Mouse (Mus musculus) hindbrain, embryonic 11.5 days (tissue): ENCODE data around the gene Alg14. TPM values are rescaled to one million over a fixed set of nuclear protein-coding genes. Genes with fewer than 3 reads are reported as not detected.

Source experiments
- ATAC-seq: fragments of 200-750 bp; cut with Nextera tagmentation; 2 replicates; pipeline ENCODE4 v1.8.0; 2017; ENCODE audit warnings: mild to moderate bottlenecking, moderate TSS enrichment, moderate library complexity; ENCODE audit not compliant: low FRiP score
- DNase-seq: peaks from one replicate; pipeline ENCODE4 v3.0.0-alpha.2; 2015; ENCODE audit warnings: low spot score
- H3K27ac ChIP-seq: fragments of 300-500 bp; sonication (generic); 2 replicates; pipeline ENCODE4 v1.5.1; 2014; ENCODE audit warnings: mild to moderate bottlenecking, low read depth, low read length
- H3K27me3 ChIP-seq: fragments of 300-500 bp; sonication (generic); 2 replicates; pipeline ENCODE4 v1.6.1; 2014; ENCODE audit warnings: mild to moderate bottlenecking, low read length, moderate library complexity, mixed read lengths; ENCODE audit not compliant: control insufficient read depth, insufficient read depth
- H3K36me3 ChIP-seq: fragments of 300-500 bp; sonication (generic); 2 replicates; pipeline ENCODE4 v1.6.1; 2014; ENCODE audit warnings: mild to moderate bottlenecking, low read length, moderate library complexity, mixed read lengths; ENCODE audit not compliant: control insufficient read depth, insufficient read depth
- H3K4me1 ChIP-seq: fragments of 300-500 bp; sonication (generic); replicated peaks from 2 replicates; pipeline ENCODE4 v1.6.1; 2014; ENCODE audit warnings: low read length, mixed read lengths; ENCODE audit not compliant: control insufficient read depth, insufficient read depth
- H3K4me2 ChIP-seq: fragments of 300-500 bp; sonication (generic); replicated peaks from 2 replicates; pipeline ENCODE4 v1.6.1; 2014; ENCODE audit warnings: mild to moderate bottlenecking, low read depth, low read length
- H3K4me3 ChIP-seq: fragments of 300-500 bp; sonication (generic); 2 replicates; pipeline ENCODE4 v1.5.1; 2014; ENCODE audit warnings: low read depth, low read length
- H3K9ac ChIP-seq: fragments of 300-500 bp; sonication (generic); 2 replicates; pipeline ENCODE4 v1.6.1; 2014; ENCODE audit warnings: low read depth, low read length
- H3K9me3 ChIP-seq: fragments of 300-500 bp; sonication (generic); 2 replicates; pipeline ENCODE4 v1.6.1; 2016; ENCODE audit warnings: low read length; ENCODE audit not compliant: control insufficient read depth
- WGBS: fragments of 180-500 bp; shearing (Covaris S2); extraction: QIAGEN DNeasy Blood & Tissue Kit; methylation state at CpG from one replicate; pipeline ENCODE4 v1.1.7; 2014; 5-methylcytosine and 5-hydroxymethylcytosine counted together
- polyA plus RNA-seq: library from polyadenylated mRNA; unstranded; fragments of >200 nt; fragmentation: Nextera tagmentation; extraction: Ambion mirVana; gene quantifications from 2 replicates; pipeline ENCODE4 v1.2.1, GENCODE M21; 2014

Alg14 gene
- polyA plus RNA-seq, 1 experiment from 2014 or later = 41.8 TPM

DNA sequence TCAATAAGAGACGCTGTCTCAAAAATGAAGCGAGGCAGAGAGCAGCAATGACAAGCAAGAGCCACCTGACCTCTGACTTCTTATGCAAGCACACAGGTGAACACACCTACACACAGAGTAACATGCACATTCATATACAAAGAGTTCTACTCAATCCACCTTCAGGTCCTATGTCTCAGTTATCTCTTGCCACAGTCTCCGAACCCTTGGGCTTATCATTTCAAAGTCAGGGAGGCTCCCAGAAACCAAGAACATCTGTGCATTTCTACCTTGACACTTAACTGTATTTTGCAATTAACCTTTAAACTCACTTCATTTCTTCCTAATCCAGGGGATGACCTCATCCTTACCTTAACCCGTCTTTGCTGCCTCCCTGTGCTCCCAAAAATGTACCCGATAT, 24.3 kb upstream of the Alg14 start:
- Histone ChIP-seq H3K4me1 (no peaks in the 10 kb centered on the region; the same call in 1 of the 2 replicates), H3K9me3 (no peaks in the 10 kb centered on the region), H3K4me3 (no peak overlapping the region), H3K4me2 (no peak overlapping the region), H3K27ac (no peak overlapping the region), H3K36me3 (no peaks in the 10 kb centered on the region), H3K27me3 (peaks cover 4% of the 10 kb centered on the region), H3K9ac (no peak overlapping the region)
- 91% methylated on average over 5 of the region's 5 CpGs for WGBS
- DNase-seq (no peak), ATAC-seq (no peak)

DNA sequence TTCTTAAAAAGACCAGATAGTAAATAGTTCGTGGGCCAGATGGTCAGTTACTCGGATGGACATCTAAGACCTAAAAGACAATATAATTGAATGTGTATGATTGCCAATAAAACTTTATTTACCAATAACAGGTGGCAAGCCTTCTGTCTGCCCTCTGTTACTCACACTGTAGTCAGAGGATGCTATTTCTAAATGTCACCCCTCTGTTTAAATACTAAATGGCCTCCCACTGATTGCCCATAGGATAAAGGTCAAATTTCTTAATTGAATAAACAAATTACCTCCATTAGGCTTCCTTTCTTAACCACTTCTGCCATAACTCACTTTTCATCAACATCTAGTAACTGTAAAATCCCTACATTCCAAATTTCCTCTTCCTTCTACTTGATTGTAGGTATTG, 19.0 kb upstream of the Alg14 start:
- no peak overlapping the region for H3K27ac ChIP-seq
- no peaks in the 10 kb centered on the region for H3K36me3 ChIP-seq
- H3K4me2 ChIP-seq = no peak overlapping the region
- no peak overlapping the region for H3K4me3 ChIP-seq
- H3K9ac ChIP-seq = no peak overlapping the region
- H3K9me3 ChIP-seq = no peaks in the 10 kb centered on the region
- H3K4me1 ChIP-seq = no peaks in the 10 kb centered on the region
- DNase-seq = no peak
- no peak for ATAC-seq
- 87% methylated on average over 2 of the region's 2 CpGs for WGBS
- H3K27me3 ChIP-seq = no peaks in the 10 kb centered on the region

DNA sequence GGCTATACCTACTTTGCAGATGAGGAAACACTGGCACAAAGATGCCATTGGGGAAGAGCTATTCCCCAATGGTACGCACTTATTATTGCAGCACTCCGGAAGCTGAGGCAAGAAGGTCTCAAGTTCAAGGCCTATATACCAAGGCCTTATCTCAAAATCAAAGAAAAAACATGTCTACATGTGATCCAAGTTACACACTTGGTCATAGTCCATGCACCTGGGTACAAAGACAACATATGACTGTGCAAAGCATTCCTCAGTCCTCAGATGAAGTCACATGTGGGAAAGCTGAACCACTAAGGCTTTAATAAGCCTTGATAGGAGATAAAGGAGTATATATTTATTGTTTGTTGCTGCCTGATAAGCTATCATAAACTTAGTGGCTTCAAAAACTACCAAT, 17.6 kb upstream of the Alg14 start:
- Histone ChIP-seq H3K9me3 (no peaks in the 10 kb centered on the region), H3K4me2 (no peak overlapping the region), H3K4me3 (no peak overlapping the region), H3K36me3 (no peaks in the 10 kb centered on the region), H3K4me1 (no peaks in the 10 kb centered on the region), H3K9ac (no peak overlapping the region), H3K27me3 (no peaks in the 10 kb centered on the region), H3K27ac (no peak overlapping the region)
- ATAC-seq = no peak
- DNase-seq = no peak
- 91% methylated on average over 2 of the region's 2 CpGs for WGBS

DNA sequence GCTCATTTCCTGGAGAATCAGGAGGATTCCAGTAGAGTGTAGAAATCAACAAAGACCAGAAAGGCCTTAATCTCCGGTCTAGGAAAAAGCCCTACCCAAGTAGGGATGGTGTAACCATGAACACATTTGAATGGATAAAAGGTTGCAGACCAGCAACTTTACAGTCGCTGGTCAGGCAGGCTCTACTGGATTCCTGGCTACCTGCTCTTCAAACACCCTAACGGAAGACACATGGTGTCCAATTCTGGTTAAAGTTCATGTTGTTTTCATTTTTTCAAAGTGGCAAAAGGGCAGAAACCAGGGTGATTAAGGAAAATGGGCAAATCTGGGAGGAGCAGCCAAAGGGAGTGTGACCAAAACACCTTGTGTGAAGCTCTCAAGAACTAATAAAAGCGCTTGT, 14.6 kb upstream of the Alg14 start:
- Histone ChIP-seq H3K4me3 (no peak overlapping the region), H3K36me3 (no peaks in the 10 kb centered on the region), H3K27ac (no peak overlapping the region), H3K27me3 (no peaks in the 10 kb centered on the region), H3K4me1 (no peaks in the 10 kb centered on the region), H3K9ac (no peak overlapping the region), H3K9me3 (no peaks in the 10 kb centered on the region), H3K4me2 (no peak overlapping the region)
- no peak for DNase-seq
- WGBS = 83% methylated on average over 4 of the region's 4 CpGs
- ATAC-seq = no peak

DNA sequence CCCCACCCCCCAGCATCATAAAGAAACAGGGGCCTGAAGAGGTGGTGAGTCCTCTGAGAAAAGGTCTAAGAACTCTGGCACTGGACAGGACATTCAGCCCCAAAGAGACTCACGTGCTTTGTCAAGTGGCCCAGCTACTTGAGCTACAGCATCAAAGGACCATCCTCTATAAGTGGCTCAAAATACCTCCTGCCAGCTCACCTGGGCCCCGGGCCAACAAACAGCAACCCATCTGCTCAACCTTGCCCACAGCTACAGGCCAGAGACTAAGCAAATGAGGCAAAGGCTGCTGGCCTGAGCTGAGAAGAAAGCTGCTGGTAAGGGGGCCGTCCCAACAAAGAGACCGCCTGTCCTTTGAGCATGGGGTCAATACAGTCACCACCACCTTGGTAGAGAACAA, 14.0 kb upstream of the Alg14 start:
- Histone ChIP-seq H3K36me3 (no peaks in the 10 kb centered on the region), H3K9ac (no peak overlapping the region)

DNA sequence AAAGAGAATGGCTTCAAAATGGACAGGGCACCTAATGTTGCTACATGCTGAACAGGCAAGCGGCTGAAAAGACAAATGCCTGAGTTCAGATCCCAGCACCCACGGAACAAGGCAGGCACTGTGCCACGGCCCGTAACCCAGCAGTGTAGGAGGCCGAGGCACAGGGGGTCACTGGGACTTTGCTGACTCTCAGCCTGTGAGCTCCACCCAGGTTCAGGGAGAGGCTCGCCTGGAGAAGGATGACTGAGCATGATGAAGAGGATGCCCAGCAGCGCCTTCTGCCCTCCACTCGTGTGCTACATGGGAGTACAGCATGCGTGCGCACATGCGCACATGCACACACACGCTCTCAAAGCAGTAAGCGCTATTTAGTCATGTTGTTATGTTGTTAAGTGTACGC, 11.9 kb upstream of the Alg14 start:
- no peak overlapping the region for H3K4me2 ChIP-seq
- WGBS = 91% methylated on average over 14 of the region's 14 CpGs
- ATAC-seq = no peak

More for the DNA sequence above, 14.0 kb upstream of the Alg14 start:
- H3K27ac ChIP-seq = no peak overlapping the region
- H3K4me3 ChIP-seq = no peak overlapping the region
- H3K27me3 ChIP-seq = no peaks in the 10 kb centered on the region
- no peaks in the 10 kb centered on the region for H3K9me3 ChIP-seq
- H3K4me2 ChIP-seq = no peak overlapping the region
- 86% methylated on average over 4 of the region's 4 CpGs for WGBS
- ATAC-seq (no peak), DNase-seq (no peak)
- H3K4me1 ChIP-seq = no peaks in the 10 kb centered on the region

DNA sequence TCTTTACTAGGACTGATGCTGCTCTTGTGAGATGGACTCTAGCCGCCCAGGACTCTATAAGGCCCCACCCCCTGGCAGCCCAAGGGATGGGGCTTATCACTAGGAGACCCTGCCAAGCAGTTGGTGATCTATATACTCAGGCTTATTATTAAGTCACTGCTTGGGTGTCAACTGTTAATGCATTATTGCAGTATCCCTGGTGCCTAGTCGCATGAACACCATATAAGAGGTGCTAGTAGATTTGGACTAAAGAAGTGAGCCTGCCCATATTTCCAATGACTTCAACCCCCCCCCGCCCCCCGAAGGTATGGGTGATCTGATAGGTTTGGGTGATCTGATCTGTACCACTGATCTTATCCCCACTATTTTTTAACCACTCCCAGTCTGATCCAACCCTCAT, 8.6 kb upstream of the Alg14 start, which contains the start of gene Tmem56:
Tmem56 (minus strand) TSS at position 101 of the 400 bp plus-strand sequence.
- 81% methylated on average over 4 of the region's 4 CpGs for WGBS
- no peak within 1 kb of the TSS for H3K4me3 ChIP-seq
- H3K9ac ChIP-seq = no peak within 1 kb of the TSS
- no peaks in the 10 kb centered on the region for H3K9me3 ChIP-seq
- H3K4me2 ChIP-seq = no peak within 1 kb of the TSS
- no peaks in the 10 kb centered on the region for H3K4me1 ChIP-seq
- no peaks in the 10 kb centered on the region for H3K27me3 ChIP-seq
- DNase-seq = no peak
- no peaks in the 10 kb centered on the region for H3K36me3 ChIP-seq
- ATAC-seq = no peak
- H3K27ac ChIP-seq = no peak within 1 kb of the TSS

More for the DNA sequence above, 11.9 kb upstream of the Alg14 start:
- H3K4me1 ChIP-seq = no peaks in the 10 kb centered on the region
- H3K4me3 ChIP-seq = no peak overlapping the region
- no peak for DNase-seq
- no peaks in the 10 kb centered on the region for H3K9me3 ChIP-seq
- no peak overlapping the region for H3K27ac ChIP-seq
- no peaks in the 10 kb centered on the region for H3K36me3 ChIP-seq
- no peaks in the 10 kb centered on the region for H3K27me3 ChIP-seq
- H3K9ac ChIP-seq = no peak overlapping the region

DNA sequence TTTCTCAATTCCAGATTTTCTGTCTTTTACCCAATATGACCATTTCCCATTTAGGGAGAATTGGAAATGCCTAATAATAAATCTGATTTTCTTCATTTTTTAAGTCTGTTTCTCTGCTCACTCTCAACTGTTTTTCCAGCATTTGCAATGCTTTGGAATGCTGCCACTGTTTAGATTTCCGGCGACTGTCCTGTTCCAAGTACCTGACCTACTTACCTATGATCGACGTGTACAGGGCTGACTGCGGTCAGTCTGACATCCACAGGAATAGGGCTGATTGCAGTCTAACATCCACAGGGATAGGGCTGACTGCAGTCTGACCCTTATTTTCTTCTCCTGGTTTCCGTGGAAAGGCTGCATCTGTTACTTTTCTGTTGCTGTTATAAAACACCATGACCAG, 6.4 kb upstream of the Alg14 start:
- Histone ChIP-seq H3K4me3 (no peak overlapping the region), H3K9ac (no peak overlapping the region), H3K27me3 (no peaks in the 10 kb centered on the region), H3K4me2 (no peak overlapping the region), H3K9me3 (no peaks in the 10 kb centered on the region), H3K4me1 (no peaks in the 10 kb centered on the region), H3K36me3 (no peaks in the 10 kb centered on the region), H3K27ac (no peak overlapping the region)
- ATAC-seq (no peak), DNase-seq (no peak)
- WGBS = 95% methylated on average over 6 of the region's 6 CpGs

DNA sequence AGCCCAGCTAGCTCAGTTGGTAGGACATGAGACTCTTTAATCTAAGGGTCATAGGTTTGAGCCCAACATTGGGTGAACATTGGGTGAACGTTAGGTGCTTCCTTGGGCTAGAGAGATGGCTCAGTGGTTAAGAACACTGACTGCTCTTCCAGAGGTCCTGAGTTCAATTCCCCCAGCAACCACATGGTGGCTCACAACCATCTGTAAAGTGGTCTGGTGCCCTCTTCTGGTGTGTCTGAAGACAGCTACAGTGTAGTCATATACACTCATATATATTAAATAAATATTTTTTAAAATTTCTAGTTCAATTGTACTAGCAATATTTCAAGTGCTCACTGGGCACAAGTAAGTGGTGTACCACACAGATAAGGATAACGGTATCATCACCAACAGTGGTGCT, 4.4 kb upstream of the Alg14 start:
- 91% methylated on average over 2 of the region's 2 CpGs for WGBS
- no peak for DNase-seq
- H3K4me1 ChIP-seq = peaks cover 3% of the 10 kb centered on the region; the same call in 1 of the 2 replicates

More for the DNA sequence above, 4.4 kb upstream of the Alg14 start:
- Histone ChIP-seq H3K36me3 (no peaks in the 10 kb centered on the region), H3K27me3 (no peaks in the 10 kb centered on the region), H3K4me3 (no peak overlapping the region), H3K4me2 (no peak overlapping the region), H3K9ac (no peak overlapping the region), H3K27ac (no peak overlapping the region), H3K9me3 (no peaks in the 10 kb centered on the region)
- no peak for ATAC-seq
